Mouse (Mus musculus) kidney, embryonic 15.5 days (tissue): ENCODE results near the gene Pbx3. TPM values are rescaled to one million over a fixed set of nuclear protein-coding genes. Genes with fewer than 3 reads are reported as not detected.

Experiments used
- ATAC-seq: fragments of 200-750 bp; cut with Nextera tagmentation; replicated peaks from 2 replicates; pipeline ENCODE4 v1.8.0; 2017; ENCODE audit warnings: moderate TSS enrichment; ENCODE audit not compliant: low FRiP score
- H3K27ac ChIP-seq: fragments of 300-500 bp; sonication (generic); 2 replicates; pipeline ENCODE4 v1.5.1; 2015; ENCODE audit warnings: mild to moderate bottlenecking, inconsistent platforms
- H3K27me3 ChIP-seq: fragments of 300-500 bp; sonication (generic); 2 replicates; pipeline ENCODE4 v1.6.1; 2015; ENCODE audit warnings: inconsistent platforms
- H3K36me3 ChIP-seq: fragments of 300-500 bp; sonication (generic); 2 replicates; pipeline ENCODE4 v1.6.1; 2015; ENCODE audit warnings: inconsistent platforms
- H3K4me1 ChIP-seq: fragments of 300-500 bp; sonication (generic); 2 replicates; pipeline ENCODE4 v1.6.1; 2015; ENCODE audit warnings: inconsistent platforms
- H3K4me2 ChIP-seq: fragments of 300-500 bp; sonication (generic); 2 replicates; pipeline ENCODE4 v1.6.1; 2015; ENCODE audit warnings: moderate library complexity, mild to moderate bottlenecking, inconsistent platforms
- H3K4me3 ChIP-seq: fragments of 300-500 bp; sonication (generic); replicated peaks from 2 replicates; pipeline ENCODE4 v1.5.1; 2015; ENCODE audit warnings: mild to moderate bottlenecking, inconsistent platforms
- H3K9ac ChIP-seq: fragments of 300-500 bp; sonication (generic); 2 replicates; pipeline ENCODE4 v1.6.1; 2015; ENCODE audit warnings: mild to moderate bottlenecking, inconsistent platforms
- H3K9me3 ChIP-seq: fragments of 300-500 bp; sonication (generic); replicated peaks from 2 replicates; pipeline ENCODE4 v1.6.1; 2016; ENCODE audit warnings: inconsistent platforms
- WGBS: fragments of 180-500 bp; shearing (Covaris S2); methylation state at CpG from one replicate; pipeline ENCODE4 v1.1.7; 2015; ENCODE audit warnings: mixed read lengths; 5-methylcytosine and 5-hydroxymethylcytosine counted together
- polyA plus RNA-seq: library from polyadenylated mRNA; unstranded; fragments of >200 nt; fragmentation: Nextera tagmentation; extraction: Ambion mirVana; gene quantifications from 2 replicates; pipeline ENCODE4 v1.2.1, GENCODE M21; 2015

Gene Pbx3
- polyA plus RNA-seq, 1 experiment from 2014 or later = 26.6 TPM

- no peaks in the 10 kb centered on the region for H3K27me3 ChIP-seq
- no peak overlapping the region for H3K4me2 ChIP-seq
- no peaks in the 10 kb centered on the region for H3K36me3 ChIP-seq
- no peak overlapping the region for H3K27ac ChIP-seq
- ATAC-seq = no peak
- no peak overlapping the region for H3K9ac ChIP-seq
- no peaks in the 10 kb centered on the region for H3K4me1 ChIP-seq
- no peak overlapping the region for H3K4me3 ChIP-seq
- WGBS = 71% methylated on average over 5 of the region's 5 CpGs
- H3K9me3 ChIP-seq = no peaks in the 10 kb centered on the region
Observed at GRCm38 (mm10) chr2:34154833-34155232, 218.1 kb downstream of the Pbx3 start.

DNA sequence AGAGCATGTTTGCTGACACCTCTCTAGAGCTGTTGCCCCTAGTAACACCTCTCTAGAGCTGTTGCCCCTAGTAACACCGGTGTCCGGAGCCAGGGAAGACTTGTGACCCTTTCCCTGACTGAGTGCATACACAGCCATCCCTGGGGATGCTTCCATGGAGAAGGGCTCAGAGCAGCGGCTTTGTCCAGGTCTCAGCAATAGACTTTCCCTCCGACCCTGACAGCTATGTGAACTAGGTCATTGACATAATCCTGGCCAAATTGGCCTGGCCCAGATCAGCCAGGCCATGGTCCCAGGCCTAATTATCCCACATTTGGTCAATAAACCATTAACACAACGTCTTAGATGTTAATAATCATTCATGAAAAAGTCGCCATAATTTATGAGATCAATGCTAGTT lies 219.6 kb downstream of the Pbx3 start:
- ATAC-seq = no peak
- Histone ChIP-seq H3K27ac (no peak overlapping the region), H3K36me3 (no peaks in the 10 kb centered on the region), H3K27me3 (no peaks in the 10 kb centered on the region), H3K4me3 (no peak overlapping the region), H3K4me2 (no peak overlapping the region), H3K4me1 (0 out of 2 replicates have a peak, but pooled peaks cover 3% of the 10 kb centered on the region), H3K9ac (no peak overlapping the region), H3K9me3 (no peaks in the 10 kb centered on the region)
- WGBS = 63% methylated on average over 6 of the region's 6 CpGs

DNA sequence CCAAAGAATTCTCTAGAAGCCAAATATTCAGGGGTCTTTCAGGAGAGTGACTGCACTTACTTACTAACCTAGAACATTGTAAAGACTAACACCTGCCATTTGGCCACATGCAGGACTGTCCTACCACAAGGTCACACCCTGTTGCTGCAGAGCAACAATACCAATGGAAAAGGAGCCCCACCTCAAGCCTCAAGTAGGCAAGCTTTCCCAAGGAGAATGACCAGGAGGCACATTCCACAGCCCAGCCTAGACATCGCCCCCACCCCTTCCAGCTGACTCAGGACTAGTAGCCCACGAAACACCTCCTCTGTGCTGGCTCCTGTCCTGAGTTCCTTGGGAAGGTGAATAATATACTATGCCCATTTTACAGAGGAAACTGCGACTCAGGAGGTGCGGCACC lies 222.4 kb downstream of the Pbx3 start:
- Histone ChIP-seq H3K27ac (no peak overlapping the region), H3K9me3 (no peaks in the 10 kb centered on the region), H3K27me3 (no peaks in the 10 kb centered on the region), H3K4me2 (no peak overlapping the region), H3K4me3 (no peak overlapping the region), H3K9ac (no peak overlapping the region), H3K36me3 (no peaks in the 10 kb centered on the region), H3K4me1 (0 out of 2 replicates have a peak, but pooled peaks cover 3% of the 10 kb centered on the region)
- ATAC-seq = no peak
- WGBS = 83% methylated on average over 4 of the region's 4 CpGs

DNA sequence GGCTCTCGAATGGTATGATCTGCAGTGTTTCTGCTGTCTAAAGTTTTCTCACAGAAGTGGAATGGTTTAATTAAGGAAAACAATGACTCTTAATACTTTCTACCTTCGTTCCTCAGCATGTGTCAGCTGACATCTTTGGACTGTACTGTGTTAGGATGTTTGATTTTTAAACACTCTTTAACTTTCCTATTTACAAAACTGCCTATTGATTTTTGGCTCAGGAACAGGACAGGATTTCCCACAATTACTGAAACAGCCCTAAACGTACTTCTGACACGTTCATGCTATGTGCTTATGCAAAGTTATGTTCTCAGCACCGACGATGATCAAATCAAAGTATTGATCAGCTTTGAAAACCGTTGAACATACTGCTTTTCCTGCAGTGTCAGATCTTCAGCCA lies 224.7 kb downstream of the Pbx3 start:
- H3K4me2 ChIP-seq = no peak overlapping the region
- H3K27ac ChIP-seq = no peak overlapping the region
- no peak overlapping the region for H3K9ac ChIP-seq
- H3K4me1 ChIP-seq = 0 out of 2 replicates have a peak, but pooled peaks cover 3% of the 10 kb centered on the region
- H3K9me3 ChIP-seq = no peaks in the 10 kb centered on the region
- WGBS = 76% methylated on average over 7 of the region's 7 CpGs
- H3K36me3 ChIP-seq = no peaks in the 10 kb centered on the region
- H3K4me3 ChIP-seq = no peak overlapping the region
- H3K27me3 ChIP-seq = no peaks in the 10 kb centered on the region
- no peak for ATAC-seq

- ATAC-seq = no peak
- 85% methylated on average over 14 of the region's 14 CpGs for WGBS
- Histone ChIP-seq H3K9me3 (no peaks in the 10 kb centered on the region), H3K4me2 (no peak overlapping the region), H3K9ac (no peak overlapping the region), H3K27me3 (no peaks in the 10 kb centered on the region), H3K4me1 (0 out of 2 replicates have a peak, but pooled peaks cover 3% of the 10 kb centered on the region), H3K4me3 (no peak overlapping the region), H3K27ac (no peak overlapping the region), H3K36me3 (no peaks in the 10 kb centered on the region)
Observed at GRCm38 (mm10) chr2:34147476-34147875, 225.5 kb downstream of the Pbx3 start.

- ATAC-seq = no peak
Observed at GRCm38 (mm10) chr2:34147036-34147435, 225.9 kb downstream of the Pbx3 start.

GRCm38 (mm10) chr2:34146431-34146830 lies 226.5 kb downstream of the Pbx3 start:
- WGBS = 84% methylated on average over 1 of the region's 1 CpGs

More at GRCm38 (mm10) chr2:34147036-34147435, 225.9 kb downstream of the Pbx3 start:
- Histone ChIP-seq H3K27ac (no peak overlapping the region), H3K36me3 (no peaks in the 10 kb centered on the region), H3K9me3 (no peaks in the 10 kb centered on the region), H3K4me2 (no peak overlapping the region), H3K27me3 (no peaks in the 10 kb centered on the region), H3K4me3 (no peak overlapping the region), H3K4me1 (0 out of 2 replicates have a peak, but pooled peaks cover 3% of the 10 kb centered on the region), H3K9ac (no peak overlapping the region)
- WGBS = 66% methylated on average over 4 of the region's 4 CpGs

DNA sequence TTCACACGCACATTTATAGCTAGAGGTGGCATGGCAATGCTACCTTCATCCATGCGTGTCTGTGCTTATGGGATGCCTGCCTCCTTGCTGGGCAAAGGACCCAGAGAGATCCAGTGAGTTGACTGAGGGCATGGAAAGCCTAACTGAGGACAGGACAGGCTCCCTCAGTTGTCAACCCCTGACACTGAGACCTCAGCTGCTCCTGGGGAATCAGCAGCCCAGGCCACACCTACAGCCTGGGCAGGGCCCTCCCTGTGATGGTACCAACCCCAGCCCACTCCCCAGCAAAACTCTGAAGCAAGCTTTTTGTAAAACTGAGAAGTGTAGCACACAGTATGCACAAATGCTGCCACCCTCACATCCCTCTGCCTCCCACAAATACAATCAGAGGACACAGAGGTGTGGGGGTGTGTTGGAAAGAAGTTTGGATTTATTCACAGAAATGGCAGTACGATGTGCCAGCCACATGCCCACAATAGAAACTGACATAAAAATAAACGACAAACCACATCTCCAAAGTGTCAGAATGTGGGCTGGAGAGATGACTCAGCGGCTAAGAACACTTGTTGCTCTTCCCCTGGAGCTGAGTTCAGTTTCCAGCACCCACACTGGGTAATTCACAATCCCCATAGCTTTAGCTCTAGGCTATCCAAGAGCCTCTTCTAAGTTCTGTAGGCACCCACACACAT lies 233.3 kb downstream of the Pbx3 start:
- no peak overlapping the region for H3K27ac ChIP-seq
- H3K9ac ChIP-seq = no peak overlapping the region
- H3K4me2 ChIP-seq = no peak overlapping the region
- no peaks in the 10 kb centered on the region for H3K4me1 ChIP-seq
- H3K9me3 ChIP-seq = no peaks in the 10 kb centered on the region
- no peak overlapping the region for H3K4me3 ChIP-seq
- H3K36me3 ChIP-seq = no peaks in the 10 kb centered on the region
- no peaks in the 10 kb centered on the region for H3K27me3 ChIP-seq
- no peak for ATAC-seq
- WGBS = 79% methylated on average over 5 of the region's 5 CpGs

More at GRCm38 (mm10) chr2:34146431-34146830, 226.5 kb downstream of the Pbx3 start:
- Histone ChIP-seq H3K9me3 (no peaks in the 10 kb centered on the region), H3K4me3 (no peak overlapping the region), H3K36me3 (no peaks in the 10 kb centered on the region), H3K9ac (no peak overlapping the region), H3K4me1 (0 out of 2 replicates have a peak, but pooled peaks cover 3% of the 10 kb centered on the region), H3K27ac (no peak overlapping the region), H3K27me3 (no peaks in the 10 kb centered on the region), H3K4me2 (no peak overlapping the region)
- ATAC-seq = no peak

GRCm38 (mm10) chr2:34135316-34135715 lies 237.6 kb downstream of the Pbx3 start:
- no peak for ATAC-seq
- WGBS = 77% methylated on average over 7 of the region's 7 CpGs

DNA sequence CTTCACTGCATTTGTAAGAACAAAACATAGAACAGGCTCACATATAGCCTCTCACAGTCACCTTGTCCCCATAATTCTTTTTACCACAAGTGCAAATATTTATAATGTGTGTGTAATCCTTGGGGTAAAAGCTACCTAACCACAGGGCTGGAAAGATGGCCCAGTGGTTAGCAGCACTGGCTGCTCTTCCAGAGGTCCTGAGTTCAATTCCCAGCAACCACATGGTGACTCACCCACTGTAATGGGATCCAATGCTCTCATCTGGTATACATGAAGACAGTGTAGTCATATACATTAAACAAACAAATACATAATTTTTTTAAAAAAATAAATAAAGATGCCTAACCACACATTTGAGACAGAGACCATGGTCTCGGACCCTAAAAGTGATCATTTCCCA lies 240.2 kb downstream of the Pbx3 start:
- no peak overlapping the region for H3K27ac ChIP-seq
- H3K27me3 ChIP-seq = no peaks in the 10 kb centered on the region
- H3K4me1 ChIP-seq = peaks cover 8% of the 10 kb centered on the region
- H3K4me2 ChIP-seq = no peak overlapping the region
- H3K9me3 ChIP-seq = no peaks in the 10 kb centered on the region
- no peaks in the 10 kb centered on the region for H3K36me3 ChIP-seq
- 84% methylated on average over 1 of the region's 1 CpGs for WGBS
- no peak for ATAC-seq
- no peak overlapping the region for H3K9ac ChIP-seq
- no peak overlapping the region for H3K4me3 ChIP-seq

More at GRCm38 (mm10) chr2:34135316-34135715, 237.6 kb downstream of the Pbx3 start:
- Histone ChIP-seq H3K9me3 (no peaks in the 10 kb centered on the region), H3K4me3 (no peak overlapping the region), H3K9ac (no peak overlapping the region), H3K27me3 (no peaks in the 10 kb centered on the region), H3K4me2 (no peak overlapping the region), H3K27ac (no peak overlapping the region), H3K4me1 (no peaks in the 10 kb centered on the region), H3K36me3 (no peaks in the 10 kb centered on the region)

DNA sequence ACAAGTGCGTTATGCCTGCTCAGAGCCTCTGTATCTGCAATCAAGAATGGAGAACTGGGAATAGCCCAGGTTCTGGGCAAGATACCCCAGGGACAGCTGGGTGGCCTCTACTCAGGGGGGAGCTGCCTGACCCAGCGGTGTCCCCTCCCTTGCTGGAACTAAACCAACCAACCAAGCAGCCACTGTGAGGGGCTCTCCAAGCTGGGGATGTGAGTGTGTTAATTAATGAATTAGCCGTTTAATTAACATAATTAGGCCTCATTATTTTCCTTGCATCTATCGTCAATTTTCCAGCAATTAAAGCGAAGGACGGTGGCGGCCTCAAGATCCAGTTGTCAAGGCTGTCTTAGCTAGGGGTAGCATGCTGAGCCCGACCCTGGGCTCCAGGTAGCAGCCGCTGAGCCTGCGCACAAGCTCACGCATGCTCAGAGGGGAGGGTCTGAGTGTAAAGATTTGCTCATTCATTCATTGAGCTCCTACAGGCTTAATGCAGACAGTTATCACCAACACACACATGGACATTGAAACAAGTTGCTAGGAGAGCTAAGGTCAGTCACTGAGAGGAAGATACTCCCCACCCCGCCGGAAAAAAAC lies 243.2 kb downstream of the Pbx3 start:
- Histone ChIP-seq H3K4me3 (no peak overlapping the region), H3K36me3 (no peaks in the 10 kb centered on the region), H3K27me3 (peaks cover 3% of the 10 kb centered on the region; the same call in 1 of the 2 replicates), H3K4me1 (peaks cover 9% of the 10 kb centered on the region), H3K9me3 (no peaks in the 10 kb centered on the region), H3K27ac (no peak overlapping the region), H3K4me2 (no peak overlapping the region), H3K9ac (no peak overlapping the region)
- no peak for ATAC-seq
- WGBS = 66% methylated on average over 13 of the region's 13 CpGs

DNA sequence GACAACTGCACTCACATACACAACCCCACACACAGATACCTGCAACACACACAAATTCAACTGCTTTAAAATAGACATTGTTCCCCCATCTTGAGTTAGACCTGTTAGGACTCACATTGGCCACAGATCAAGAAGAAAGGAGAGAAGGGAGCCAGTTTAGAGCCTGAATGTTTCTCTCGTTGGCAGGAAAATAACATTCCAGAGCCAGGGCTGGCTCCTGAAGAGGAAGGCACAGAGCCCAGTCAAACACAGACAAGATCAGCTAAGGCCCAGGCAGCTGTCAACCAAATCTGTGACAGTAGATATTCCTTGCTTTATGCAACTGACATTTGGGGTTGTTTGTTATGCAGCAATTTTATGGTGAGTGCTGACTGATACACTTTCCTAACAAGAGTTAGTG lies 245.1 kb downstream of the Pbx3 start:
- no peak overlapping the region for H3K27ac ChIP-seq
- no peaks in the 10 kb centered on the region for H3K36me3 ChIP-seq
- ATAC-seq = no peak
- no peak overlapping the region for H3K4me2 ChIP-seq
- H3K9me3 ChIP-seq = no peaks in the 10 kb centered on the region
- H3K9ac ChIP-seq = no peak overlapping the region
- no peak overlapping the region for H3K4me3 ChIP-seq
- H3K4me1 ChIP-seq = peaks cover 27% of the 10 kb centered on the region
- WGBS = 91% methylated on average over 1 of the region's 1 CpGs
- peaks cover 3% of the 10 kb centered on the region; the same call in 1 of the 2 replicates for H3K27me3 ChIP-seq
